Mouse (Mus musculus) stomach, postnatal 0 days (tissue): ENCODE results near the gene Smim17.

ENCODE experiments used
- CTCF ChIP-seq: IDR thresholded peaks from 2 replicates; pipeline ENCODE4 v1.5.1; 2016; ENCODE audit warnings: antibody characterized with exemption, low read depth, mild to moderate bottlenecking, moderate library complexity
- EP300 ChIP-seq: optimal IDR thresholded peaks from 2 replicates; pipeline ENCODE3; 2016; ENCODE audit warnings: antibody characterized with exemption

DNA sequence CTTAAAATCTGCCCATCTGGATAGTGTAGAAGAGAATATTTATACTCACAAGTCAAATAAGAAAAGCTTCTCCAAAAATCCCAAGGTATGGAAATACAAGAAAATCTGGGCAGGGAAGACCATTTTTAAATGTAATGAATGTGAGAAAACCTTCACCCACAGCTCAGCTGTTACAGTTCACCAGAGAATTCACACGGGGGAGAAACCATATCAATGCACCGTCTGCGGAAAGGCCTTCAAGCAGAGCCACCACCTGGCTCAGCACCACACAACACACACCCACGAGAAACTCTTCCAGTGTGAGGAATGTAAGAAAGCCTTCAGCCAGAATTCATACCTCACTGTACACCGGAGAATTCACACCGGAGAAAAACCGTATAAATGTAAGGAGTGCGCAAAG is 20.1 kb upstream of the Smim17 start:
- no peak for TF ChIP-seq CTCF
- TF ChIP-seq EP300 = no peak
